Mouse (Mus musculus) forebrain, embryonic 14.5 days (tissue): ENCODE data around the gene Gp6. TPM values are rescaled to one million over a fixed set of nuclear protein-coding genes. Genes with fewer than 3 reads are reported as not detected.

Experiments used
- ATAC-seq: fragments of 200-750 bp; cut with Nextera tagmentation; 2 replicates; pipeline ENCODE4 v1.8.0; 2017; ENCODE audit warnings: mild to moderate bottlenecking, moderate library complexity
- DNase-seq: peaks from one replicate; pipeline ENCODE4 v3.0.0-alpha.2; 2015; ENCODE audit warnings: low spot score
- H3K27ac ChIP-seq: fragments of 300-500 bp; sonication (generic); 2 replicates; pipeline ENCODE4 v1.5.1; 2014; ENCODE audit warnings: low read depth, mild to moderate bottlenecking, control low read depth, low read length, moderate library complexity
- H3K27me3 ChIP-seq: fragments of 300-500 bp; sonication (generic); replicated peaks from 2 replicates; pipeline ENCODE4 v1.6.1; 2014; ENCODE audit warnings: low read length, control low read depth, mixed read lengths; ENCODE audit not compliant: control insufficient read depth, insufficient read depth
- H3K36me3 ChIP-seq: fragments of 300-500 bp; sonication (generic); 2 replicates; pipeline ENCODE4 v1.6.1; 2014; ENCODE audit warnings: low read length, control low read depth; ENCODE audit not compliant: control insufficient read depth, insufficient read depth
- H3K4me1 ChIP-seq: fragments of 300-500 bp; sonication (generic); 2 replicates; pipeline ENCODE4 v1.6.1; 2014; ENCODE audit warnings: antibody characterized with exemption, low read length, control low read depth; ENCODE audit not compliant: control insufficient read depth, insufficient read depth
- H3K4me2 ChIP-seq: fragments of 300-500 bp; sonication (generic); 2 replicates; pipeline ENCODE4 v1.6.1; 2014; ENCODE audit warnings: mild to moderate bottlenecking, control low read depth, low read length
- H3K4me3 ChIP-seq: fragments of 300-500 bp; sonication (generic); 2 replicates; pipeline ENCODE4 v1.5.1; 2014; ENCODE audit warnings: low read depth, low read length, control low read depth
- H3K9ac ChIP-seq: fragments of 300-500 bp; sonication (generic); 2 replicates; pipeline ENCODE4 v1.6.1; 2014; ENCODE audit warnings: mild to moderate bottlenecking, low read length, control low read depth, moderate library complexity
- H3K9me3 ChIP-seq: fragments of 300-500 bp; sonication (generic); replicated peaks from 2 replicates; pipeline ENCODE4 v1.6.1; 2016; ENCODE audit warnings: low read length, control low read depth, mixed read lengths; ENCODE audit not compliant: control insufficient read depth
- WGBS: fragments of 180-500 bp; shearing (Covaris S2); extraction: QIAGEN DNeasy Blood & Tissue Kit; methylation state at CpG from one replicate; pipeline ENCODE4 v1.1.7; 2014; 5-methylcytosine and 5-hydroxymethylcytosine counted together
- polyA plus RNA-seq: library from polyadenylated mRNA; unstranded; fragments of >200 nt; fragmentation: Nextera tagmentation; extraction: Ambion mirVana; gene quantifications from 2 replicates; pipeline ENCODE4 v1.2.1, GENCODE M21; 2014

The Gp6 gene
- polyA plus RNA-seq: not detected in 2 replicates

- WGBS: 100% methylated on average over 1 of the region's 1 CpGs
- no peaks in the 10 kb centered on the region for H3K36me3 ChIP-seq
- no peak within 1 kb of the TSS for H3K4me2 ChIP-seq
- H3K9ac ChIP-seq: no peak within 1 kb of the TSS
- no peak within 1 kb of the TSS for H3K27ac ChIP-seq
- H3K4me1 ChIP-seq: no peaks in the 10 kb centered on the region
- no peaks in the 10 kb centered on the region for H3K27me3 ChIP-seq
- no peak within 1 kb of the TSS for H3K4me3 ChIP-seq
- ATAC-seq (no peak), DNase-seq (no peak)
- H3K9me3 ChIP-seq: no peaks in the 10 kb centered on the region
These were observed at the start of gene Gp6 for GRCm38 (mm10) chr7:4397730-4398129. Gp6 (minus strand) TSS chr7:4397744.

- no peak overlapping the region for H3K4me3 ChIP-seq
- H3K4me2 ChIP-seq: no peak overlapping the region
- DNase-seq (no peak), ATAC-seq (no peak)
- H3K9me3 ChIP-seq: no peaks in the 10 kb centered on the region
- no peaks in the 10 kb centered on the region for H3K27me3 ChIP-seq
- H3K36me3 ChIP-seq: peaks cover 11% of the 10 kb centered on the region
- H3K27ac ChIP-seq: no peak overlapping the region
- H3K9ac ChIP-seq: no peak overlapping the region
- 0% methylated on average over 1 of the region's 1 CpGs for WGBS
- H3K4me1 ChIP-seq: no peaks in the 10 kb centered on the region
These were observed 49.6 kb upstream of the Gp6 start for GRCm38 (mm10) chr7:4447138-4447537.

GRCm38 (mm10) chr7:4445216-4445791, 47.8 kb upstream of the Gp6 start, which contains the start of gene Rdh13:
Rdh13 (minus strand) TSS chr7:4445649.
- Histone ChIP-seq H3K27ac (peak within 1 kb of the TSS; percentile 44; the same call in 1 of the 2 replicates), H3K4me2 (peak within 1 kb of the TSS; percentile 66), H3K36me3 (peaks cover 29% of the 10 kb centered on the region), H3K9me3 (no peaks in the 10 kb centered on the region), H3K9ac (peak within 1 kb of the TSS; percentile 74), H3K4me3 (peak within 1 kb of the TSS; percentile 65), H3K4me1 (no peaks in the 10 kb centered on the region), H3K27me3 (no peaks in the 10 kb centered on the region)
- peak; percentile 94 for DNase-seq
- WGBS: under 1% methylated on average over 35 of the region's 35 CpGs
- peak; percentile 95 for ATAC-seq

GRCm38 (mm10) chr7:4440549-4440948, 43.0 kb upstream of the Gp6 start:
- no peaks in the 10 kb centered on the region for H3K4me1 ChIP-seq
- ATAC-seq (no peak), DNase-seq (no peak)
- H3K9ac ChIP-seq: no peak overlapping the region
- no peak overlapping the region for H3K27ac ChIP-seq
- WGBS: 94% methylated on average over 10 of the region's 10 CpGs
- no peaks in the 10 kb centered on the region for H3K9me3 ChIP-seq
- H3K36me3 ChIP-seq: peaks cover 59% of the 10 kb centered on the region
- H3K27me3 ChIP-seq: no peaks in the 10 kb centered on the region
- H3K4me2 ChIP-seq: no peak overlapping the region
- H3K4me3 ChIP-seq: no peak overlapping the region

- Histone ChIP-seq H3K4me1 (no peaks in the 10 kb centered on the region), H3K9ac (no peak overlapping the region), H3K27ac (no peak overlapping the region), H3K36me3 (peaks cover 70% of the 10 kb centered on the region), H3K9me3 (no peaks in the 10 kb centered on the region), H3K4me3 (no peak overlapping the region), H3K27me3 (no peaks in the 10 kb centered on the region), H3K4me2 (no peak overlapping the region)
- ATAC-seq (no peak), DNase-seq (no peak)
- 95% methylated on average over 2 of the region's 2 CpGs for WGBS
These were observed 40.2 kb upstream of the Gp6 start for GRCm38 (mm10) chr7:4437721-4438120.

GRCm38 (mm10) chr7:4432026-4432425, 34.5 kb upstream of the Gp6 start:
- WGBS: 92% methylated on average over 8 of the region's 8 CpGs

GRCm38 (mm10) chr7:4431548-4431947, 34.0 kb upstream of the Gp6 start:
- H3K4me1 ChIP-seq: no peaks in the 10 kb centered on the region
- ATAC-seq (no peak), DNase-seq (peak; percentile 66)
- H3K4me2 ChIP-seq: no peak overlapping the region
- no peaks in the 10 kb centered on the region for H3K27me3 ChIP-seq
- H3K4me3 ChIP-seq: no peak overlapping the region
- no peak overlapping the region for H3K27ac ChIP-seq
- 79% methylated on average over 6 of the region's 6 CpGs for WGBS
- peaks cover 5% of the 10 kb centered on the region; the same call in 1 of the 2 replicates for H3K9me3 ChIP-seq
- no peak overlapping the region for H3K9ac ChIP-seq
- peaks cover 52% of the 10 kb centered on the region for H3K36me3 ChIP-seq

More at GRCm38 (mm10) chr7:4432026-4432425, 34.5 kb upstream of the Gp6 start:
- Histone ChIP-seq H3K4me2 (no peak overlapping the region), H3K4me3 (no peak overlapping the region), H3K36me3 (peaks cover 55% of the 10 kb centered on the region), H3K27ac (no peak overlapping the region), H3K4me1 (no peaks in the 10 kb centered on the region), H3K9me3 (peaks cover 5% of the 10 kb centered on the region; the same call in 1 of the 2 replicates), H3K27me3 (no peaks in the 10 kb centered on the region), H3K9ac (no peak overlapping the region)
- DNase-seq (no peak), ATAC-seq (no peak)

- ATAC-seq: no peak
- Histone ChIP-seq H3K4me2 (no peak overlapping the region), H3K9me3 (peaks cover 5% of the 10 kb centered on the region; the same call in 1 of the 2 replicates), H3K4me1 (no peaks in the 10 kb centered on the region), H3K36me3 (peaks cover 48% of the 10 kb centered on the region), H3K4me3 (no peak overlapping the region), H3K27ac (no peak overlapping the region), H3K27me3 (no peaks in the 10 kb centered on the region), H3K9ac (no peak overlapping the region)
- no peak for DNase-seq
- 94% methylated on average over 9 of the region's 9 CpGs for WGBS
These were observed 32.8 kb upstream of the Gp6 start for GRCm38 (mm10) chr7:4430246-4430844.
